Comparison of ENCODE assay signal across 7 mouse cellular contexts in genomic region chr14:122105391-122106285, GRCm38 (mm10). TPM values are rescaled to one million over a fixed set of nuclear protein-coding genes. Genes with fewer than 3 reads are reported as not detected.
DNase-seq lines count a peak whose midpoint lies in the region; ATAC-seq and TF ChIP-seq lines count a peak whose summit lies in the region.

No protein-coding gene starts in this region.

- peak overlapping the region; percentile 54; the same call in 1 of the 2 replicates for H3K4me3 ChIP-seq in spleen, adult 2 months (ENCODE audit: extremely low read depth, insufficient read depth, insufficient read length)
- H3K4me3 ChIP-seq in embryonic fibroblast, embryonic 13.5 days (ENCODE audit: insufficient read depth, low read length), result peak overlapping the region; percentile 34
- H3K4me3 ChIP-seq in limb, embryonic 11.5 days (ENCODE audit: low read depth, low read length), result peak overlapping the region; percentile 99
- peak overlapping the region; percentile 100 for H3K4me3 ChIP-seq in neural tube, embryonic 15.5 days (replicated peaks)

- H3K4me1 ChIP-seq in spleen, adult 2 months (ENCODE audit: control insufficient read depth, insufficient read depth, insufficient read length), result peaks cover 9% of the 10 kb centered on the region
- peaks cover 6% of the 10 kb centered on the region; the same call in 1 of the 2 replicates for H3K4me1 ChIP-seq in embryonic fibroblast, embryonic 13.5 days (ENCODE audit: control insufficient read depth, insufficient read depth, low read length)
- peaks cover 6% of the 10 kb centered on the region; the same call in 1 of the 2 replicates for H3K4me1 ChIP-seq in limb, embryonic 11.5 days (ENCODE audit: control insufficient read depth, insufficient read depth, low read length)
- peaks cover 38% of the 10 kb centered on the region for H3K4me1 ChIP-seq in neural tube, embryonic 15.5 days

- peak overlapping the region; percentile 39 for H3K9ac ChIP-seq in limb, embryonic 11.5 days (ENCODE audit: low read length)
- H3K9ac ChIP-seq in neural tube, embryonic 15.5 days (replicated peaks), result peak overlapping the region; percentile 60

- no peak for ATAC-seq in limb, embryonic 11.5 days (ENCODE audit: insufficient number of reproducible peaks, low FRiP score, low TSS enrichment, low read depth)
- peak; percentile 4; the same call in 1 of the 2 replicates for ATAC-seq in neural tube, embryonic 15.5 days (ENCODE audit: low FRiP score)

- TF ChIP-seq CTCF in spleen, adult 2 months (IDR thresholded peaks at IDR 0.05; ENCODE audit: extremely low read depth, insufficient read depth, insufficient read length, insufficient replicate concordance), result no peak
- no peak for TF ChIP-seq CTCF in embryonic fibroblast, embryonic 13.5 days (IDR thresholded peaks at IDR 0.05; ENCODE audit: borderline replicate concordance, insufficient read depth, low read length)

- WGBS in spleen, adult 2 months, result 75% methylated on average over 16 of the region's 16 CpGs
- WGBS in limb, embryonic 11.5 days, result 64% methylated on average over 16 of the region's 16 CpGs
- 69% methylated on average over 16 of the region's 16 CpGs for WGBS in neural tube, embryonic 15.5 days

- no peaks in the 10 kb centered on the region; the same call in 1 of the 2 replicates for H3K27me3 ChIP-seq in spleen, adult 2 months (ENCODE audit: control insufficient read depth, insufficient read depth, low read length)
- no peaks in the 10 kb centered on the region for H3K27me3 ChIP-seq in limb, embryonic 11.5 days (ENCODE audit: control insufficient read depth, insufficient read depth, low read length)
- no peaks in the 10 kb centered on the region for H3K27me3 ChIP-seq in neural tube, embryonic 15.5 days (replicated peaks)

- H3K27ac ChIP-seq in spleen, adult 2 months (ENCODE audit: insufficient read depth, low read length), result peak overlapping the region; percentile 82
- H3K27ac ChIP-seq in embryonic fibroblast, embryonic 13.5 days (ENCODE audit: insufficient read depth, low read length), result peak overlapping the region; percentile 92
- peak overlapping the region; percentile 70 for H3K27ac ChIP-seq in limb, embryonic 11.5 days (replicated peaks; ENCODE audit: low read depth, low read length)
- peak overlapping the region; percentile 87 for H3K27ac ChIP-seq in neural tube, embryonic 15.5 days (replicated peaks)

- peak overlapping the region; percentile 77 for H3K4me2 ChIP-seq in limb, embryonic 11.5 days (ENCODE audit: low read depth, severe bottlenecking)
- peak overlapping the region; percentile 79 for H3K4me2 ChIP-seq in neural tube, embryonic 15.5 days

- no peak for DNase-seq in spleen, adult 2 months (ENCODE audit: low read depth in 1 of 2, low spot score in 2 of 2)
- no peak for DNase-seq in spleen, postnatal 36 days (ENCODE audit: low spot score in 2 of 2)
- DNase-seq in limb, embryonic 11.5 days (ENCODE audit: low spot score), result no peak
- DNase-seq in adrenal gland, postnatal 10 days, result no peak
- no peak for DNase-seq in gastrocnemius, adult 8-10 months (ENCODE audit: low spot score in 2 of 2)

- H3K36me3 ChIP-seq in spleen, adult 2 months (ENCODE audit: control insufficient read depth, insufficient read depth, low read length), result peaks cover under 1% of the 10 kb centered on the region; the same call in 1 of the 2 replicates
- H3K36me3 ChIP-seq in limb, embryonic 11.5 days (ENCODE audit: control insufficient read depth, insufficient read depth, low read length), result 0 out of 2 replicates have a peak, but pooled peaks cover under 1% of the 10 kb centered on the region
- H3K36me3 ChIP-seq in neural tube, embryonic 15.5 days, result peaks cover under 1% of the 10 kb centered on the region; the same call in 1 of the 2 replicates

- H3K9me3 ChIP-seq in limb, embryonic 11.5 days (ENCODE audit: control insufficient read depth, low read length), result no peaks in the 10 kb centered on the region
- no peaks in the 10 kb centered on the region for H3K9me3 ChIP-seq in neural tube, embryonic 15.5 days (replicated peaks)

- TF ChIP-seq POLR2A in spleen, adult 2 months (IDR thresholded peaks at IDR 0.05; ENCODE audit: low read depth, low read length), result no peak
- TF ChIP-seq POLR2A in embryonic fibroblast, embryonic 13.5 days (IDR thresholded peaks at IDR 0.05; ENCODE audit: low read depth, low read length), result peak; percentile 43

RNA-seq across cellular contexts. Expression of gene Tm9sf2, which starts 1.2 kb away (rescaled TPM):
- polyA plus RNA-seq in spleen, adult 2 months (2012; rRNA removed), result 80.8 and 211 TPM in 2 replicates
- polyA plus RNA-seq in embryonic fibroblast, embryonic 13.5 days (2011; ENCODE audit: insufficient read length, low read depth, missing spikeins), result 155 and 161 TPM in 2 replicates
- 117 and 119 TPM in 2 replicates for polyA plus RNA-seq in limb, embryonic 11.5 days (2014; fragmentation: Nextera tagmentation; extraction: Ambion mirVana)
- polyA plus RNA-seq in neural tube, embryonic 15.5 days (2015; fragmentation: Nextera tagmentation; extraction: Ambion mirVana), result 110 and 128 TPM in 2 replicates
- total RNA-seq in adrenal gland, postnatal 10 days (2021), result 100 to 1,000 TPM; 113 to 119 TPM
- total RNA-seq in gastrocnemius, adult 8-10 months (2022), result 10 to 100 TPM; 65.0 to 68.9 (median 65.6) TPM

Comparison
In these comparisons a context has a peak if more than half of its experiments do, and no peak if none do; other contexts are left out.
1. H3K4me3 ChIP-seq: peak in every context shown above with its lines; median percentile 100 in neural tube, embryonic 15.5 days; 99 in limb, embryonic 11.5 days; 54 in spleen, adult 2 months; 34 in embryonic fibroblast, embryonic 13.5 days.